Mouse (Mus musculus) G1E (cell line): ENCODE results near the gene Cpeb2. TPM values are rescaled to one million over a fixed set of nuclear protein-coding genes. Genes with fewer than 3 reads are reported as not detected.

Source experiments
- ATAC-seq: 2 replicates; pipeline ENCODE4 v1.8.0; 2016; ENCODE audit warnings: mild to moderate bottlenecking; ENCODE audit not compliant: insufficient number of reproducible peaks, poor library complexity, low FRiP score, severe bottlenecking; ENCODE audit errors: extremely low read depth
- DNase-seq: peaks from one replicate; pipeline ENCODE4 v3.0.0; 2012; ENCODE audit warnings: low spot score
- H3K27me3 ChIP-seq: 2 replicates; pipeline ENCODE4 v1.6.1; 2012; ENCODE audit warnings: mild to moderate bottlenecking, low read length, inconsistent platforms; ENCODE audit not compliant: insufficient read depth
- H3K36me3 ChIP-seq: replicated peaks from 2 replicates; pipeline ENCODE3; 2012; ENCODE audit warnings: mild to moderate bottlenecking, inconsistent platforms
- H3K4me1 ChIP-seq: 2 replicates; pipeline ENCODE4 v1.6.1; 2012; ENCODE audit warnings: low read depth, low read length, inconsistent platforms, mixed read lengths; ENCODE audit not compliant: insufficient read depth
- H3K4me3 ChIP-seq: 2 replicates; pipeline ENCODE4 v1.5.1; 2012; ENCODE audit warnings: low read depth, mild to moderate bottlenecking, inconsistent platforms, low read length, moderate library complexity, mixed read lengths
- H3K9me3 ChIP-seq: replicated peaks from 2 replicates; pipeline ENCODE4 v1.6.1; 2012; ENCODE audit warnings: inconsistent platforms
- CTCF ChIP-seq: IDR thresholded peaks from 2 replicates; pipeline ENCODE4 v1.5.1; 2012; ENCODE audit warnings: low read depth, low read length, inconsistent platforms, mixed read lengths
- GATA1 ChIP-seq: IDR thresholded peaks from 2 replicates; pipeline ENCODE4 v1.6.1; 2012; ENCODE audit warnings: borderline replicate concordance, low read length, inconsistent platforms, mixed read lengths
- GATA2 ChIP-seq: IDR thresholded peaks from 2 replicates; pipeline ENCODE4 v1.6.1; 2012; ENCODE audit warnings: low read depth, low read length, inconsistent platforms, borderline replicate concordance
- POLR2AphosphoS5 ChIP-seq: IDR thresholded peaks from 2 replicates; pipeline ENCODE4 v1.6.1; 2012; ENCODE audit warnings: low read depth, low read length, inconsistent platforms; ENCODE audit not compliant: insufficient replicate concordance
- TAL1 ChIP-seq: conservative IDR thresholded peaks from 2 replicates; pipeline ENCODE4 v1.6.1; 2012; ENCODE audit warnings: low read depth, low read length, inconsistent platforms, mixed read lengths
- polyA plus RNA-seq: library from polyadenylated mRNA; stranded (reverse); fragments of >175 nt; gene quantifications from 2 replicates; pipeline ENCODE4 v1.2.3, GENCODE M21; 2012
- total RNA-seq, 2 experiments: library from RNA; stranded (forward) in 1 of 2; stranded (reverse) in 1 of 2; fragments of 200-1000 nt in 1 of 2; fragments of >200 nt in 1 of 2; fragmentation: Nextera tagmentation in 1 of 2; gene quantifications; 2 replicates each; pipeline ENCODE4 v1.2.3; 2014 to 2017

The Cpeb2 gene
- total and polyA plus RNA-seq, 3 experiments: 3.1 to 13.1 (median 7.5) TPM

DNA sequence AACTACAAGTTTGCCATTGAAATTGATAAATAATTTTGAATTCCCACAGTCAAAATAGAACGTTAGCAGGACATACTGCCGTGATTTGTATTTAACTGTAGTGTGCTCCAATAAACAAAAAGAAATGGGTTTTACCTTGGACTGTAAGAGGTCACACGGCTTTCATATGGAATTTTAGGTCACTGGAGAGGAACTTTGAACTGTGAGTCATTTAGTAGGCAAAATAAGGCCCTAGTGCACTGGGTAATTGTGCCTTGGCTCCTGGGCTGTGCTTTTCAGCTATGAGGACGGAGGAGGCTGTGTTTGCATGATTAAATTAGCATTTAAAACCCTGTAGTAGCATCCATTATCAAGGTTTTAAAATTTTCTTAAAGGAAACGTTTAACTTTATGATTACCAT lies 3.0 kb downstream of the Cpeb2 start:
- no peak for TF ChIP-seq TAL1
- no peak for TF ChIP-seq GATA1
- no peak for TF ChIP-seq POLR2AphosphoS5
- TF ChIP-seq GATA2: no peak
- TF ChIP-seq CTCF: no peak
- H3K4me3 ChIP-seq: peak overlapping the region; percentile 23; the same call in 1 of the 2 replicates
- H3K36me3 ChIP-seq: peaks cover 18% of the 10 kb centered on the region
- no peaks in the 10 kb centered on the region for H3K9me3 ChIP-seq
- ATAC-seq: no peak
- peaks cover 4% of the 10 kb centered on the region for H3K27me3 ChIP-seq
- H3K4me1 ChIP-seq: peaks cover 24% of the 10 kb centered on the region
- no peak for DNase-seq

DNA sequence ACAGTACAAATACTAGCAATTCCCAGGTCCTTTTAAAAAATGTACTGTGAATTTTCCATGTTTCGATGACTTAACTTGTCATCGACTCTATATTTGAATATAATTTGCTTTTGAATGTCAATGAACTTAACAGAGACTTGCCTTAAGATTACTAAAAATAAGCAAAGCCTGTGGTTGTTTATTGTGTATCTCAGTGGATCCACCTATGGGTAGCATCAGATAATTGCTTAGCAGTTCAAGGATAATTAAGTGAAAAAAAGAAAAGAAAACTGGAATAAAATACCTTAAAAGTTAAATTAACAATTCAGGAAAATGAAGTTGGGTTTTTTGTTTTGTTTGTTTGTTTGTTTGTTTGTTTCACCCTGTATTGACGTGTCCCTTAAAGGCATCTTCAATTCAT lies 3.5 kb downstream of the Cpeb2 start:
- Histone ChIP-seq H3K4me1 (peaks cover 22% of the 10 kb centered on the region), H3K9me3 (no peaks in the 10 kb centered on the region), H3K4me3 (no peak overlapping the region), H3K27me3 (peaks cover 4% of the 10 kb centered on the region; the same call in 1 of the 2 replicates), H3K36me3 (peaks cover 19% of the 10 kb centered on the region)
- ATAC-seq (no peak), DNase-seq (peak; percentile 3)
- TF ChIP-seq GATA1 (no peak), CTCF (no peak), TAL1 (no peak), POLR2AphosphoS5 (no peak), GATA2 (no peak)

DNA sequence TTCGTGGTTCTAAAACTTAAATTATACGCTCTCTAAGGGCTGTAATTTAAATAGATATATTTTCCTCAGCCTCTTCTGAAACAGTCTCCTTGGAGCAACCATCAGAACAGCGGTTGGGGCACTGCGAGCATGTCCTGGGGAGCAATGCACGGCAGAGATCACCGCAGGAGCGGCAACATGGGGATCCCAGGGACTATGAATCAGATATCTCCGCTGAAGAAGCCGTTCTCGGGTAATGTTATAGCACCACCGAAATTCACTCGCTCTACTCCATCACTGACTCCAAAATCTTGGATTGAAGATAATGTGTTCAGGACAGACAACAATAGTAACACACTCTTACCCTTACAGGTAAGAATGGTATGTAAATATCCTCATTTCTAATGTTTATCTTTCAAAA lies 4.3 kb downstream of the Cpeb2 start:
- peaks cover 4% of the 10 kb centered on the region; the same call in 1 of the 2 replicates for H3K27me3 ChIP-seq
- H3K36me3 ChIP-seq: peaks cover 19% of the 10 kb centered on the region
- peaks cover 17% of the 10 kb centered on the region for H3K4me1 ChIP-seq
- DNase-seq (no peak), ATAC-seq (no peak)
- H3K9me3 ChIP-seq: no peaks in the 10 kb centered on the region
- TF ChIP-seq TAL1: no peak
- TF ChIP-seq GATA1: no peak
- TF ChIP-seq CTCF: no peak
- TF ChIP-seq POLR2AphosphoS5: no peak
- TF ChIP-seq GATA2: no peak
- no peak overlapping the region for H3K4me3 ChIP-seq

DNA sequence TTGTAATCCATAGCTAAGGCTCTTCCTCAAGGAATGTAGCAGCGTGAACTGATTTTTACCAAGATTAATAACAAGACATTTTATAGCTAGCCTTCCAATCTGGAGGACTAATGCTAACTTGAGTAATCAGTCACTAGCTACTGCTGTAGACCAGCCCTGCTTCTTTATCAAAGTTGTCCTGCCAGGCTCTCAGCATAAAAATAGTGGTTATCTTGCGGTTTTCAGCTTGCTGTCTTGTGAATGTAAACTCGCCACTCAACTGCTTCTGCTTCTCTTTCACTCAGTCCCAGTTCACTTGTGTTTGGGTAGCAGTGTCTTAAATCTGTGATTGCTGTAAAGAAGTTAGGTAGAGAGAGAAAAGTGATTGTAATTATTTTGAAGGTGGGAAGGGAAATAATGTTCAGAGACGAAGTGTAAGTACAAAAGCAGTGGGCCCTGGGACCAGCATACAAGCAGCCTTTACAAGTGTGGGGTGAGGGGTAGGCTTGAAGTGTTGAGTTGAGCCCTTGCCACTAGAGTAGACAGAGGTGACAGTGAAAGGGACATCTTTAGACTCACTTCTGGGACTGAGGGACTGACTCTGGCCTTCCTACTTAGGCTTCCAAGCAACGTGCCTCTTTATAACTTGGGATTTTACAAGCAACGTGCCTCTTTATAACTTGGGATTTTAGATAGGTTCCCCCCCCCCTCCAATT lies 6.3 kb downstream of the Cpeb2 start:
- no peak overlapping the region for H3K4me3 ChIP-seq
- no peak for DNase-seq
- H3K27me3 ChIP-seq: peaks cover 4% of the 10 kb centered on the region; the same call in 1 of the 2 replicates
- H3K36me3 ChIP-seq: peaks cover 25% of the 10 kb centered on the region
- peaks cover 14% of the 10 kb centered on the region for H3K4me1 ChIP-seq
- no peaks in the 10 kb centered on the region for H3K9me3 ChIP-seq
- no peak for ATAC-seq
- TF ChIP-seq POLR2AphosphoS5 (no peak), TAL1 (no peak), CTCF (no peak), GATA2 (no peak), GATA1 (no peak)

DNA sequence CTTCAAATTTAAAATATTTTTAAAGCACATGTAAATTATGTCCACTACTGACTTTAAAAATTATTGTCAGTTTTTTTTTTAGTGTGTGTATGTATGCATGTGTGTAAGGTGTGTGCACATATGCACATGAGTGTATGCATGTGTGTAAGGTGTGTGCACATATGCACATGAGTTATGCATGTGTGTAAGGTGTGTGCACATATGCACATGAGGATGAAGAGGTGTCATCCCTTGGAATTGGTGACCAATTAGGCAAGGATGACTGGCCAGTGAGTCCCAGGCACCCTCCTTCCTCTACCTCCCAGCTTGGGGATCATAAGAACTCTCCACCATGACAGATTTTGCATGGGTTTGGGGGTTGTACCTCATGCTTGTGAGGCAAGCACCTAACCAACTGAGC lies 7.8 kb downstream of the Cpeb2 start:
- no peaks in the 10 kb centered on the region for H3K27me3 ChIP-seq
- no peaks in the 10 kb centered on the region for H3K9me3 ChIP-seq
- H3K4me3 ChIP-seq: no peak overlapping the region
- TF ChIP-seq TAL1: no peak
- no peak for TF ChIP-seq CTCF
- no peak for TF ChIP-seq GATA2
- no peak for TF ChIP-seq POLR2AphosphoS5
- TF ChIP-seq GATA1: no peak
- DNase-seq: no peak
- peaks cover 8% of the 10 kb centered on the region for H3K4me1 ChIP-seq
- H3K36me3 ChIP-seq: peaks cover 32% of the 10 kb centered on the region
- no peak for ATAC-seq

DNA sequence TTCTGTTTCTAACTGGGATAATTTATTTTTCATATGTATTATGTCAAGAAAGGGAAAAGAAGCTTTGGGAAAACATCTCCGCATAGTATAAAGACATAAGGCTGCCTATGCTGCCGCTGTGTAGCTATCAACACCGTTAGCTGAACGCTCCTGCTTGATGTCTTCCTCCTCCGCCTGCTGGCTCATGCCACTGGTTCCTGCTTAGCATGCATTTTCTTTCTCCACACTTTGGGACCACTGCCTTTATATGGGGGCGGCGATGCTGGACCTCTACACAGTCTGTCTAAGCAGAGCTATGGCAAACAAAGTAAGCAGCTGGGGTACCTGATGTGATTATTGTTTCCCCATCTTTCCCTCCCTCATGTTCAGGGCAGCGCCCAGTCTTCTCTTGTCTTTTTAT lies 13.3 kb downstream of the Cpeb2 start:
- no peak for TF ChIP-seq CTCF
- TF ChIP-seq GATA1: no peak
- no peak for TF ChIP-seq GATA2
- no peak for TF ChIP-seq TAL1
- TF ChIP-seq POLR2AphosphoS5: no peak
- Histone ChIP-seq H3K27me3 (no peaks in the 10 kb centered on the region), H3K9me3 (no peaks in the 10 kb centered on the region), H3K4me3 (no peak overlapping the region), H3K36me3 (peaks cover 40% of the 10 kb centered on the region), H3K4me1 (no peaks in the 10 kb centered on the region)
- no peak for DNase-seq
- no peak for ATAC-seq

DNA sequence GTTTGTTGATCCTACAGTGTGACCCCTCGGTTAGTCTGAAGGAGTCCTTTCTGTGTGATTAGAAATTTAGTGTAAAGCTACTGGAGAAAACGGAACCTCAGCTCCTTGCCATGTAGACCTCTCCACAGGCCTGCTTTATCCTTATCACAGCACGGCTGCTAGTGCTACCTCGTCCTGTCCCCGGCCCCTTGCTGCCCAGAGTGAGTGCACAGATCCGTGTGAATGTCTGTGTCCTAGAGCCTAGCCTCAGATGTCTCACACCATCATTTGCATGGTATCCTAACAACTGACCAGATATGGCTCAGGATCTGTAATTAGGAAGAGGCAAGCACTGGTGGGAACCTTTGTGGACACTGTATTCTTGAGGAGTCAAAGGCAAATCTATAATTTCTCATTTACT lies 14.0 kb downstream of the Cpeb2 start:
- Histone ChIP-seq H3K4me1 (no peaks in the 10 kb centered on the region), H3K4me3 (no peak overlapping the region), H3K36me3 (peaks cover 42% of the 10 kb centered on the region), H3K27me3 (no peaks in the 10 kb centered on the region), H3K9me3 (no peaks in the 10 kb centered on the region)
- no peak for DNase-seq
- TF ChIP-seq GATA2: no peak
- TF ChIP-seq GATA1: no peak
- no peak for TF ChIP-seq CTCF
- TF ChIP-seq TAL1: no peak
- TF ChIP-seq POLR2AphosphoS5: no peak
- no peak for ATAC-seq
